Mouse (Mus musculus) layer of hippocampus, adult 9-11 months (tissue): Measurements from ENCODE around the gene Cenpc1.

ENCODE experiments used
- DNase-seq: peaks from one replicate; pipeline ENCODE4 v3.0.0; 2022

Gene Cenpc1

DNA sequence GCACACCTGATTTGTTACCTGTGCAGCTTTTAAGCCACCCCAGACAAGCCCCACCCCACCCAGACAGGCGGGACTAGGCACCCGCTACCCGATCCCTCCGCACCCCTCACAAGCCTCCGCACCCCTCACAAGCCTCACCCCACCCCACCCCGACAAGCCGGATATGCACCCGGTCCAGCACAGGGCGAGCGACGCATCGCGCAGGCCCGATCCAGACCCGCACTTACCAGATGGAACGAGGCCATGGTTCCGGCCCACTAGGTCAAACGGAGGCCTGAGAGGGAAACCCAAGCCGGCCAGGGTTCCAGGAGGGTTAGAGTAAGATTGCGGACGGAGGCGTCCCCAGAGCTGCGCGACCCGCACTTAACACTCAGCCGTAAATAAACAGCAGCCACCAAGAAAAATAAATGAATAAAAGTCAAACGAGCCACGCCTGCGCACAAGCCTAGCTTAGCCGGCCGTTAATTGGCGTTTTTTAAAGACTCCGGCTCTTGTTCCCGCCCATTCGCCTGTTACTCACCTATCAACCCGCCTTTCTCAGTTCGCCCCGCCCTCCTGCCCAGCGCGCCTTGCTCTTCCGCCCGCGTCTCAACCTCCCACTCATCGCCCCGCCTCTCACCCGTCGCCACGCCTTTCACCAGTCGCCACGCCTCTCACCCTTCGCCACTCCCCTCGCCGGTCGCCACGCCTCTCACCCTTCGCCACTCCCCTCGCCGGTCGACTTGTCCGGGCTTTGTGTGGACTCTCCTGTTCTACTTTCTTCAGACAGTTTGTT, at the start of gene Cenpc1:
Gene Cenpc1 (minus strand): TSS at position 483 of the 775 bp plus-strand sequence.
- DNase-seq, result peak; percentile 97

DNA sequence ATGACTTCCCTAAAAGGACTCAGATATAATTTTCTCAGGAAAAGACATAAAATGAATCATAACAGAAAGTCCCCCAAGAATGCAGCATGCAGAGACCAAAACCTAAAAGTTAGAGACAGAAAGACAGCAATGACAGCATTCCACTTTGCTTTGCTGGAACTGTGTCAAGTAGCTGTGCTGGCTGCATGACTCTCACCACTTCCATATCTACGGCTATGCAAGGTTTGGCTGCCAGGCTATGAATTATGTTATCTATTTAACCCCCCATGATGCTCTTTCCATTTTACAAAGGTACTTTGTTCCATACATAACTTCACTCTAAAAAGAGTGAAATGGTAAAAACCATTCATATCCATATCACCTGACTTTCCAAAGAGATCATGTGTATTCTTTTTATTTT, 48.6 kb upstream of the Cenpc1 start:
- no peak for DNase-seq

DNA sequence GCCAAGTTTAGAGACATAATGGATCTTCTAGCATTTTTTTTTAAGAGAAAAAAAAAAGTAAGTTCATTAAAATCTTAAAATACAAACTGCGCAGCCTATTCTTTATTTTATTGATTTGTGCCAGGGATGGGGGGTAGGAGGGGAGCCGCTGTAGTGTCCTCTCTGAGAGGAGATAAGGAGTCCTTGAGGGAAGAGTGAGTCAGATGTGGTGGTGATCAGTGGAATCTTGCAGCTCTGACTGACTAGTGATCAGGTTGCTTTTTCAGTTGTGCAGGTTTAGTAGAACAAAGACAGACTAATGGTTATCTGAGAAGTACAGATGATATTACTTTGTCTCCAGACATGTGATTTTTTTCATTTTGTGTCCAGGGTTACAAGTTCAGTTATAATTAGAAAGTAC, 47.7 kb upstream of the Cenpc1 start:
- no peak for DNase-seq

DNA sequence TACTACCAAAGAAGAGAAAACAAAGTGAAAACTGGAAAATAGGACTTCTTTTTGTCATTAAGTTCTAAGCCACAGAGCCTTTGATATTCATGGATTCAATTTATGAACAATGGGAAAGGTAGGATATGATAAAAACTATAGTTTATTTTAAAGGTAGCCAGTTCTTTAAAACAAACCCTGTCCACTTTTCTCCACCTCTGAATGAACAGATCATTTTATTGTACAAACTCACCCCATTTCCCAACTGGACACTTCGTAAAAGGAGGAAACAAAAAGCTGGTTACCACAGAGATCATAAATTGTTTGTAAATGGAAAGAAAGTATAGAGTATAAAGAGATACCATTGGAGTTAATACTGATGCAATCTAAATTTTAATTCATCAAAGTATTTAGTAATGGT, 45.7 kb upstream of the Cenpc1 start:
- DNase-seq, result no peak

DNA sequence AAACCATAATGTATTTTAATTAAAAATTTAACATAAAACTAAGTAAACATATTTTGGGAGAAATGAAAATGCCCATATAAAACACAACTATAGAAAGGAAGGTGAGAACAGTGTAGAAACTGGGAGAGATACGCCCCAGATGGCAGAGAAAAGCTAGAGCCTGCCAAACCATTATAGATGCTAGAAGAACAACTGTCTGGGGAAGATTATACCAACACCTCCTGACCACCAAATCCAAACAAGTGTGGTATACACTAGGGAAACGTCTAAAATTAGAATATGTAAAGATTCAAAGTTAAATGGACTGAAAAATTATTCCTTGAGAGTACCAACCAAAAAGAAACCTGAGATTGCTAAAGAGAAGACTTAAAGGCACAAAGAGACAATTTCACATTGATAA, 41.2 kb upstream of the Cenpc1 start:
- no peak for DNase-seq

DNA sequence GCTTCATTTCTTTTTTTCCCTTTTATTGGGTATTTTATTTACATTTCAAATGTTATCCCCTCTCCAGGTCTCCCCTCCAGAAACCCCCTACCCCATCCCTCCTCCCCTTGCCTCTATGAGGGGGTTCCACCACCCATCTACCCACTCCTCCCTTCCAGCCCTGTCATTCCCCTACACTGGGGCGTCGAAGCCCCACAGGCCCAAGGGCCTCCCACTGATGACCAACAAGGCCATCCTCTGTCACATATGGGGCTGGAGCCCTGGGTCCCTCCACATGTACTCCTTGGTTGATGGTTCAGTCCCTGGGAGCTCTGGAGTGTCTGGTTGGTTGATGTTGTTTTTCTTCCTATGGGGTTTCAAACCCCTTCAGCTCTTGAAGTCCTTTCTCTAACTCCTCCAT, 36.8 kb upstream of the Cenpc1 start:
- no peak for DNase-seq

DNA sequence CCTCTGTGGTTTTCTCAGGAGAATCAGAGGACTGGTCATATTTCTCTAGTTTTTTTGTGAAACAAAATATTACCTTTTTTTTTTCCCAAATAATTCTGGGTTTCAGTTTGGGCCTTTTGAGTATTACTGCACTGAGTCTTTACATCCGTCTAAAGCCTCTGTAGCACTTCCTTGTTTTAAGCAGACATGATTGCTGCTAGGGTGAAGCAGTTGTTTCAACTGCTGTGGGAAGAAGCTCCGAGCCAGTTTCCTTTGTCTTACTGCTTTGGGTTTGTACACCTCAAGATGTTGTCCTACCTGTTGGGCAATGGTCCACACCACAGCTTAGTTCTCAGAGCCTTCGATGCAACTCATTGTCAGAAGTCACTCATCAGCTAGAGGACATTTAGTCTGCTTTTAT, 35.2 kb upstream of the Cenpc1 start:
- DNase-seq, result no peak

DNA sequence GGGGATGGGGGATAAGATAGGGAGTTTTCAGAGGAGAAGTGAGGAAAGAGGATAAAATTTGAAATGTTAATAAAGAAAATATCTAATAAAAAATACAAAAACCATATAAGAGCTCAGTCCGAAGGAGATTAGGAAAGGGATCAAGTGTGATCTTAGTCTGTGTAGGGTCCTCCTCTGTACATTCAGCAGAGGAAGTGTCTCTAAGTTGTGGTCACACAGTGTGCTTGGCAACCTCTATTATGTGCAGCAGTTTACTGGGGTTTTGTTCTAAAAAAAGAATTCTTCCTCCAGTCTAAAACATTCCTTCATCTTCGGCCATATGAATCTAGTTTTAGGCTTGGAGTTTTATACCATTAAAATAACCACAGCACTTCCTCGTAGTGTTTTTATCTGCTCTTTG, 33.6 kb upstream of the Cenpc1 start:
- DNase-seq, result no peak

DNA sequence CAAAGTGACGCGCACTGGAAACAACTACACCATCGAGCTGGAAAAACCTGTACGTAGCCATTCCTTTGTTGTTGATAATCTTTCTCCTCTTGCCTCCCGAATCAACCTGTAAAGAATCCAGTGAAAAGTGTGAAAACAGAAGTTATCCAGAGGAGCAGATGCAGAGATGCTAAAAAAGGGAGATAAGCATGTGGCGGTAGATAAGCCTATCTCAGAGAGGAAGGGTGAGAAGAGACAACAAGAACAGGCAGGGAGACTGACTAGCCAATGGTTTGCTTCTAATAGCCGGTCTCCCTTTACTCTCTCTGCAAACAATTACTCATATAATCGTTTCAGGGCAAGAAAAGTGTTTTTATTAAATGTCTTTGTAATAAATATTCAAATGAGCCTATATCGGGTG, 29.4 kb upstream of the Cenpc1 start:
- no peak for DNase-seq

DNA sequence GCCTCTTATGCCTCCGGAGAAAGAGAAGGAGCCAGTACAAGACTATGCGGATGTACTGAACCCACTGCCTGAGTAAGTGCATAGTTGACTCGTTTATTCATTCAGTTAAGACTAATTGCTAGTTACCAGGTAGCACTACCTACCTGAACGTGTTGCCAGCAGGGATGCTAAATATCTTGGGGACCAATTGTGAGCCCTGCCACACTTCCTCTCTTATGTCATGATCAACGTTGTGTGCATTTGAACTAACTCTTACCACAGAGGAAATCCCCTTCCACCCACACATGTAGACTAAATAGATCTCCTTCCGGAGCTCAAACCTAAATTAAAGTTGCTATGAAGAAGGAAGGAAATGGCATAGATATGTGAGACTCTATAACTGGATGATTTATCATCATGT, 21.4 kb upstream of the Cenpc1 start:
- no peak for DNase-seq

DNA sequence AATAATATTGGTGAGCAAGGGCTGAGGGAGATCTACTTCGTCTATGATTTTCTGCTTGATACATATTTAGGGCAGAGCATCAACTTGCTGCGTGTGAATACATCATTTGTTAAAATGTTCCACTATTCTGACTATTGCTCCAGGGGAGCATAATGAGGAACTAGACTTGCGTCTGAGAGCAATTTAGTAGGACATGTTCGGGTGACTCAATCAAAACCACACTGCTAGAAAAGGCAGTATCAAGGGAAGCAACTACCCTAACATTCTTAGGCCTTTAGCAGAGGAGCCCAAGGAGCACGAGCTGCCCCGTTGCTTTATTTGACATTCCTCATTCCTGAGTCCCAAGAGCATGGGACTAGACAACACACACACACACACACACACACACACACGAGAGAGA, 19.6 kb upstream of the Cenpc1 start:
- DNase-seq, result no peak

DNA sequence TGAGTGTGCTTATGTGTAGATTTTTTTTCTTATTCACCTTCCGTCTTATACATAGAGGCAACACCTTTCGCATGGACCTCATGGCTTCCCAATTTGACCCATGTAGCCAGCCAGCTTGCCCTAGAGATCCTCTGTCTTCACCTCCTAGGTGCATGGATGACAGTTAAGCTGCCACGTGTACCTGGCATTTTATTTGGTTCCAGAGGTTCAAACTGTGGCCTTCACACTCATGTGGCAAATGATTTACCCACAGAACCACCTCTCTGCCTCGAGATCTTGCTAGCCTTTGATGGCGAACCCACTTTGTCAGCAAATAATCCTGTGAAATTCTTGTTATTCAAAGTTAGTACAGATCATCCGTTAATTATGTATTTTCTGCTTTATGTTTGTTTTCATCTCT, 18.6 kb upstream of the Cenpc1 start:
- DNase-seq, result no peak

DNA sequence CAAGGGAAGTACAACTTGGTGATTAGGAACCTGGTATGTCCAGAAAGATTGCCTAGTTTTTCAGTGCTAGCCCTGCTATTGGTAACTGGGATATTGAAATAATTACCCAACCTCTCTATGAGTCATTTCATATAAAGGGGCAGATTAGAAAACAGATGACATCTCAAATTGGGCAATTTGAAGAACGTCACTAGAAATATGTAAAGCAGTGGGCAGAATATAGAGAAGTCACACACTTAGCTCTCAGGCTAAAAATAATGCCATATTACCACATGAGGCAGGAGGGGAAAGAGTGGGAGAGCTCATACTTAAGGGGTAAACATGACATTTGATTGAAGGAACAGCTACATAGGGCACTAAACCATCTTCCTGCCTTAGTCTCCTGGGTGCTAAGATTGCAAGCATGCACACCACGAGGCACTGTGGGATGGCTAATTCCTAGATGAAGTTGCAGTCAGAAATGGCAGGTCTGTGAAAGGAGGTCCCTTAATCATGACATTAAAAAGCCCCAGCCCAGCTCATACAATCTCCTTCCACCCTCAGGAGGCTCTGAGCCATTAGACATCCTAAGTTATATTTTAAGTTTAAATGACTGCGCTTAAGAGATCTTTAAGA, 13.4 kb upstream of the Cenpc1 start:
- no peak for DNase-seq

DNA sequence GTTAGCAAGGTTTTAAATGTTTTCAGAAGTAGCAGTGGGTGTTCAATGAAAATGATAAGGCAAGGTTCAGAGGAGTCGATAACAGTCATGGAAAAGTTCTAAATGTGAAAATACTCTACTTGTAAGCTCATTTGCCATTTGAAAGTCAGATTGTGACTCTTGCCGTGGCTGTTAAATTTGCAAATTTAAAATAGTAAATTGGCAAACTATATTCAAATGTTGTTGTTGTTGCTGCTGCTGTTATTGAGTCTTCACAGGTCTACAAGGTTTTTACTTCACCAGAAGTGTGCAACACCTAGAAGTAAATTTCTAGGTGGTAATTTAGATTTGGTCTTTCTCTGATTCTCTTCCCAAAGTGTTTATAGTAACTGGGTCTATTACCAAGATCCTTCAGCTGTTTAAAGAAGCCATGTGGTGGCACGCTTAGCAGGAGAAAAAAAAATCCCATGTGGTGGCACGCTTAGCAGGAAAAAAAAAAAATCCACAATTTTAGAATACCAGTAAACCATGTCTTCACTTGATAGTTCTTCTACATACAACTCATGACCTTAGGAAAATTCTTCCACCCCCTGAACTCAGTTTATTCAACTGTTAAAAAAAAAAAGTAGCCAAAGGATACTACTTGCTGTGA, 7.5 kb upstream of the Cenpc1 start:
- no peak for DNase-seq

DNA sequence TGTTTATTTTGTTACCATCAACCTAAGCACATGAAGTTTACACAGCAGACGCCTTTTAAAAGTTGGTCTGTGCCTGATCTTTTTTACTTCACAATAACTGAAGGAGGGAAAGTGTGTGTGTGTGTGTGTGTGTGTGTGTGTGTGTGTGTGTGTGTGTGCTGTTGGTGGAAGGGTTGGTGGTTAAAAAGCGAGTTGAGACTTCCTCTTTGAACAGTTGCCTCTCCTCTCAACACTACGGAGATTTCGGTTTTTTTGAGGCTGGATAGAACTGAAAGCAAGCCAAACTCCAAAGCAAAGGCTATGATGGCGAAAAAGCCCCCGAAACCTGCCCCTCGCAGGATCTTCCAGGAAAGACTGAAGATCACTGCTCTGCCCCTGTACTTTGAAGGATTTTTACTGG, 6.2 kb upstream of the Cenpc1 start, which contains the start of gene Stap1:
Gene Stap1 (plus strand): TSS at position 209 of the 400 bp plus-strand sequence.
- no peak for DNase-seq

DNA sequence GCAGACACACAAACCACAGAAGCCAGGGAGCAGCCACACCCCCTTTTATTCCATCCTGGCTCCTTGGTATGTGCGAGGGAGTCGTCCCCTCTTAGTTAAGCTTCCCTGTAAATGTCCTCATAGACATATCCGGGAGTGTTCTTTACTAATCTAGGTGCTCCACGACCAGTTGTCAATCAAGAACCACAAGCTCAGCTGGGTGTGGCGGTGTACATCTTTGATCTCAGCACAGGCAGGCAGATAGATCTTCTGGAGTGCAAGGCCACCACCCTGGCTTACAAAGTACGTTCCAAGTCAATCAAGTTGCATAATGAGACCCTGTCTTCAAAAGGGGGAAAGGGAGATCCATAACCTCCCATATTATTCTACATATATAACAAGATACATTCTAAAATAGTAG, 3.7 kb upstream of the Cenpc1 start:
- DNase-seq, result no peak

DNA sequence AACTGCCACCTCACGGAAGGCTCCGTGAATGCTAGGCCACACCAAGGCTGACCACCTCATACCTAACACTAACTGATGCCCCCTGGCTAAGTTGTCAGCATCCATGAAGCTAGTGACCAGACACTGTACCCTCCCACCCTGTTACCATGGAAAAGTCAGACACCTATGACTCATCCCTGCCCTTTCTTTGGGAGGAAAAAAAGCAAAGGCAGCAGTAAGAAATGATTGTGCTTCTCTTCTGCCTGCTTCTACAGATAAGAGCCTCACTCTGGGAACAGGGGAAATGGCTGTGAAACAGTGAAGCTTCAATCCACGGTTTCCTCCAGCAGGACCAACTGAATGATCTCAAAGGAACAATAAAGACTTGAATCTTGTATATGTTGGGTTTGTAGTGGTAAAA, 3.1 kb upstream of the Cenpc1 start:
- no peak for DNase-seq

DNA sequence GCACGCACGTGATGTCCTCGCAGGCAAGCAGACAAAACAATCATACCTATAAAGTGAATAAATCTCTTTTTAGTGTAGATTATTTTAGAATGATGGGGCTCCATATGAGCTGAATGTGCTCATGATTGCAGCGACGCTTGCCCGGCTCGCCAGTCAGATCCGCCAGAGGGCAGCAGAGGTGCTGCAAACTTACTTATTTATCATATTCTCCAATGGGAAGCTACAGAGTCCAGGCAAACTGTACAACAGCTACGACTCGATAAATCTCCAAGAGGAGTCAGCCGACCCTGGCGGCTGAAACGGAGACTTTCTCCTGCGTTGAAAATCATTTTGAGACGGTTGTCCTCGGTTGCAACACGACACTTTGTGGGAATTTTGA, 1.2 kb upstream of the Cenpc1 start:
- DNase-seq, result peak; percentile 89

DNA sequence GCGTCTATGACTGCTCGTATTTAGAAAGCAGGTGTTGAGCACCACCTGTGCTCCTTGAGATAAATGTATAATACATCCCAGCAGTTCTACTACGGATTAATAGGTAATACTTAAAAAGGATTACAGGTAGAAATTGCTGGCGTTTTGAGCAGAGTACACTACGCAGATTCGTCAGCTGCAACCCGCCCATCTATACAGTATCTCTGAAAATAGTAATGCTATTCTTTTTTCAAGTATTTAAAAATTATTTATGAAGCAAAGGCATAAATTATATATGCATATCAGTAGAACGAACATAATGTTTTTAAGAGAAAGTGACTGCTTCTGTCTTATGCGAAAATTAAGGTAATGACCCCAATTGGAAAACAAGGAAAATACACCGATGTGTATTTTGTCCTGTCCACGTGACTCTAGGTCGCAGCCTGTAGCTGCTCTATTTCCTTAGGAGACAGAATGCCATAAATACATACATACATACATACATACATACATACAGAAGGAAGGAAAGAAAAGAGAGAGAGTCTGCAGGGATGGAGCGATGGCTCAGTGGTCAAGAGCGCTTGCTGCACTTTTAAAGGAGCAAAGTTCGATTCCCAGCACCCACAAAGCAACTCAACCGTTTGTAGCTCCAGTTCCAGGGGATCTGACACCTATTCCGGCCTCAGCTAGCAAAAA, 630 bp upstream of the Cenpc1 start:
- DNase-seq, result no peak

DNA sequence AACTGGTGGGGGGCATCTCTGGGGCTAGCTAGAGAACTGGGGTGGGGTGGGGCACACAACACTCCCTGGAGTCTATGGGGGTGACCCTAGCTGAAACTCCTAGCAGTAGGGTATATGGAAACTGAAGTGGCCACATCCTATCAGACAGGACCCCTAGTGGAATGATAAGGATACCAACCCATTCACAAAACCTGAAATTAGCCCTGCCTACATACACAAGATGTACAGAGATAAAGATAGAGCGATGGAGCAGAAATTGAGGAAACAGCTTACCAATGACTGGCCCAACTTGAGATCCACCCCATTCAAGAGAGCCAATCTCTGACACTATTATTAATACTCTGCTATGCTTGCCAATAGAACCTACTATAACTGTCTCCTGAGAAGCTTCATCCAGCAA, 1.9 kb downstream of the Cenpc1 start:
- no peak for DNase-seq

DNA sequence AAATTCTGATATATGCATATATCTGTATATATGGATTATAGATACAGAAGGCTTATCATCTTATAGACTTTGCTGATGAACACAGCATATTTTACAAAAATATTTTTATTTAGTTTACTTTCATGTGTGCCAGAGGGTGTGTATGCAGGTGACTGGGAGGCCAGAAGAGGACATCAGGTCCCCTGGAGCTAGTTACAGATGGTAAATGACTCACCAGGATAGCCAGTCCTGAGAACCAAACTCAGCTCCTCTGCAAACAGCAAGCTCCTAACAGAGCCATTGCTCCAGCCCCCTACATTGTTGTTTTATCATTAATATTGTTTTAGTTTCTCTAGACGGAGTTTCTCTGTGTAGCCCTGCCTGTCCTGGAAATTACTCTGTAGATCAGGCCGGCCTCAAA, 35.6 kb downstream of the Cenpc1 start:
- no peak for DNase-seq

DNA sequence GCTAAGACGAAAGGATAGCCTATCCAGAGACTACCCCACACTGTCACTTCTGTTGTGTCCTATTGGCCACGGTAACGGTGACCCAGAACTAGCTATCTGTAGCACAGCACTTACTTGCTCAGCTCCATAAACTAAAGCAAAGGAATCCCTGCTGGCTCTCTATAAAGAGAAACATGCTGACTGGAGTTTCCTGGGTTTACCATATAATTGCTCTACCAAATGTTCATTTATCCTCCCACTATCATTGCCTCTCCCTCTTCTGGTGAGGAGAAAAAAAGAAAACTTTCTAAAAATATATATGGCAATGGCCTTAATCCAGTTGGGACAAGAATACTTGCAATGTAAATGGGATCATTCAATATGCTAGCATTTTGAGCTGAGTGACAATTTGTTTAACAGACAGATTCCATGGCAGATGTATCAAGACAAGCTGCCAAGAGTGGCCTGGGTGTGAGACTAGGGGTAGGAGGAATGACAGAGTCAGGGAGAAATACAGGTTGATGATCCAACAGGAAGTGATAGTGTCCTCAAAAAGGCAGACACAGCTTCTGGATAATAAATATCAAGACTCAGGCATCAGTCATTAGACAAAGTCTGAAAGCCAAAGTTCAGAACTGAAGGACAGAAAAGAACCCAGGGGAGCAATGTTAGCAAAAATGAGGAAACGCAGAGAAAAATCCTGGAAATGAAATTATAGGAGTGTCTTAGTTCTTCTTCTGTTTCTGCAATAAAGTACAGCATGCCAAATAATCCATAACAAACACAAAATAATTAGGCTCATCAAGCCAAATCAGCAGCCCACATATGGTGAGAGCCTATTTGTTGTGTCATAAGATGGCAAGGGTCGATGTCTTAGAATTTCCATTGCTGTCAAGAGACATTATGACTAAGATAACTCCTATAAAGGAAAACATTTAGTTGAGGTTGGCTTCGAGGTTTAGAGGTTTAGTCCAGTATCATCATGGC, 68.6 kb downstream of the Cenpc1 start:
- DNase-seq, result peak; percentile 24

DNA sequence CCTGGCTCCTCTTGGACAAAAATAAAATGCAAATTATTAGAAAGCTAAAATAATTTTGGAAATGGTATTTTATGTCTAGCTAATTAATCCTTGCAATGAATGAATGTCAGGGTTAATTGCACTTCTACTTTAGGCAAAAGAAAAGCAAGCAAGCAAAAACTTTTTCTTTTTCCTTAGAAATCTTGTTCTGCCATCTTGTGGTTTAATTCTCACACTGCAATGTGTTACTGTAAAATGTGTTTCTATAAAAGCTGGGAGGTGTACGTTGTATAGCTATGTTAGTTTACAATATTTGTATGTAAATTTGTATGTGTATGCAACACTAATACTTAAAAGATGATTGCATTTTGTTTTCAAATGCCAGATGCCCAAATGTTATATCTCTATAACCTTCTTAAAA, 70.8 kb downstream of the Cenpc1 start:
- no peak for DNase-seq
